Mouse (Mus musculus) G1E-ER4 (cell line): ENCODE results near the gene Ndufaf7. TPM values are rescaled to one million over a fixed set of nuclear protein-coding genes. Genes with fewer than 3 reads are reported as not detected.

Source experiments
- GATA1 ChIP-seq: IDR thresholded peaks from one replicate; pipeline ENCODE4 v1.8.0; 2012; ENCODE audit warnings: low read length, inconsistent platforms
- polyA plus RNA-seq: library from polyadenylated mRNA; stranded (reverse); fragments of >175 nt; gene quantifications from 2 replicates; pipeline ENCODE4 v1.2.3, GENCODE M21; 2012

Gene Ndufaf7
- polyA plus RNA-seq, 1 experiment = 1.1 TPM

DNA sequence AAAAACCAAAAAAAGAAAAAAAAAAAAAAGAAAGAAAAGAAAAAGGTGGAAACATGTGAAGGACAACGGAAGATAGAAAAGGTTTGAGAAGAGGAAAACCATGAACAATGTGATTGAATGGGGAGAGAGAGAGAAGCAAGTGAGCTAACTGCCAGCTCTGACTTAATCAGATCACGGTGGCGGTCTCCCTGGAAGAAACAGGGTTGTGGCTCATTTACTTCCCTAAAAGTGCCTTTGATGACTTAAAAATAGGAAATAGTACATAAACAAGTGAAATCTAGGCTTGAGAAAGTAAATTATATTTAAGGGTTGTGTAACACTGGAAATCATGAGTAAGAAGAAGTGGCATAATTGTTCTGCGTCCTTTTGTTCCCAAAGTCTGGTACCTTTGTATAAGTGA, 2.0 kb downstream of the Ndufaf7 start:
- no peak for TF ChIP-seq GATA1

GRCm38 (mm10) chr17:78942579-78942978, 5.6 kb downstream of the Ndufaf7 start:
- TF ChIP-seq GATA1 = no peak

- TF ChIP-seq GATA1 = no peak
Observed at GRCm38 (mm10) chr17:78951225-78951624, 14.3 kb downstream of the Ndufaf7 start.

DNA sequence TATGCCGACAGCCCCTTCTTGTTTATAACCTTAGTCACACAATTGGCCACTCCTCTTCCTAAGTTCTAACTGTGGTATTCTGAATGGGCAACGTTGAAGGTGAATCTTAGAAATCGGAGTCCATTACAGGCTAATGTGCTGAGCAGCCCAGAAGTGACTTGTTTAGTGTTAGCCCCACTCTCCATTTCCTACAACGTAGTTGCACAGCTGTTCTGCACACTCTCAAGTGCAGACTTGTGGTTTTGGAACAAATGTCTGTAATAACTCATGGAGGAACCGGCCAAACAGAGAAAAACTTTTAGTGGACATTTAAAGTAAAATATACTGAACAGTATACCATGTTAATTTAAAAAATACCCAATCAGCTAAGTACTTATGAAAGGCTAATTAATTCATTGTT, 15.1 kb downstream of the Ndufaf7 start:
- TF ChIP-seq GATA1 = no peak

- TF ChIP-seq GATA1 = no peak
Observed at GRCm38 (mm10) chr17:78953240-78953639, 16.3 kb downstream of the Ndufaf7 start.

- no peak for TF ChIP-seq GATA1
Observed at GRCm38 (mm10) chr17:78959473-78959872, 22.5 kb downstream of the Ndufaf7 start.

DNA sequence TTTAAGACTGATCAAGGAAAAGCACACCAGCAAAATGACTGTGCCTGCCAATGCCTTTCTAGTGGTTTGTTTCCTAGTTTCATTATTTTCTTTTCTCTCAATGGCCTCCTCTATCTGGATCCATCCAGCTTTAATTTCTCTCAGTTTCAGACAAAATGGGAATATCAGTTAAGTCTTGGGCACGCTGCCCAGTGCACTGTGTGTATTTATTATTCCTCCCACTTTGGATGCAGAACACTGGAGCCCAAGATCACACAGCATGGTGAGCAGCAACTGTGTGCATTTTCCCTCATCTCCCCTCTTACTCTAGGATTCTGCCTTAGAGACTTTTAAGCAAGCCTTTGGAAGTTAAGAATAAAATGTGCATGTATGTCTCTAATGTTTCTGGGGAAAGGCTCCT, 27.5 kb downstream of the Ndufaf7 start:
- TF ChIP-seq GATA1 = no peak

GRCm38 (mm10) chr17:78966092-78966883, 29.4 kb downstream of the Ndufaf7 start:
- no peak for TF ChIP-seq GATA1

GRCm38 (mm10) chr17:78968500-78968899, 31.6 kb downstream of the Ndufaf7 start:
- no peak for TF ChIP-seq GATA1

DNA sequence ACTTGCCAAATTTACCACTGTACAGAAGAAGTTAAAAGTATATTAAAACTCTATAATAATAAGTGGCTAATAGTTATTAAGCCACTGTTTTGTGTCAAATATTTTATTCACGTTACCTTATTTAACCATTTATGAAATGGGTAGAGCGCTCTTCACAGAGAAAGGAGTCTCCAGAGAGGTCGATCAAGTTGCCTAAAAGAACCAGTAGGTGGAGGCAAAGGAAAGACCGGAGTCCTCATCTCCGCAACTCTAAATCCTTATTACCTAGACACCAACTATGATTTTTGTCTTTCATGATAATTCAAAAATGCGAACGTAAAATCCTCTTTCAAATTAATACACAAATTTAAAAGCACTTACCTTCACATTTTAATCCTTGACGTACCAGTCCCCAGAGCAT, 46.2 kb downstream of the Ndufaf7 start:
- no peak for TF ChIP-seq GATA1

DNA sequence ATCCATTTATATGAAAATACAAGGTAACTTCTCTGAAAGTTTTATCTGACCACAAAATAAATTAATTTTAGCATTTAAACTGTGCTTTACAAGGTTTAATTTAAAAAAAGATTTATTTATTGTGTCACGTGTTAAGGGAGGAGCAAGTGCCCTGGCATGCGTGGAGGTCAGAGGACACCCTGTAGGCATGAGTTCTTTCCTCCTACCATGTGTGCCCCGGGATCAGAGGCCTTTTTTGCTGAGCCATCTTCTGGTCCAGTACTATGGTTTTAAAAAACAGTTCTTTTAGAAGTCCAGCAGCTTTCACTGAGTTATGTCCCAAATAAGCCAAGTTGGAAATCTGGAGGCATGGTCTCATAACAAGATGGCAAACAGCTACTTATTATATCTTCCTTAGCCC, 46.8 kb downstream of the Ndufaf7 start:
- no peak for TF ChIP-seq GATA1

- TF ChIP-seq GATA1 = no peak
Observed at GRCm38 (mm10) chr17:78989015-78989414, 52.1 kb downstream of the Ndufaf7 start.

- no peak for TF ChIP-seq GATA1
Observed at GRCm38 (mm10) chr17:78991549-78991948, 54.6 kb downstream of the Ndufaf7 start.

DNA sequence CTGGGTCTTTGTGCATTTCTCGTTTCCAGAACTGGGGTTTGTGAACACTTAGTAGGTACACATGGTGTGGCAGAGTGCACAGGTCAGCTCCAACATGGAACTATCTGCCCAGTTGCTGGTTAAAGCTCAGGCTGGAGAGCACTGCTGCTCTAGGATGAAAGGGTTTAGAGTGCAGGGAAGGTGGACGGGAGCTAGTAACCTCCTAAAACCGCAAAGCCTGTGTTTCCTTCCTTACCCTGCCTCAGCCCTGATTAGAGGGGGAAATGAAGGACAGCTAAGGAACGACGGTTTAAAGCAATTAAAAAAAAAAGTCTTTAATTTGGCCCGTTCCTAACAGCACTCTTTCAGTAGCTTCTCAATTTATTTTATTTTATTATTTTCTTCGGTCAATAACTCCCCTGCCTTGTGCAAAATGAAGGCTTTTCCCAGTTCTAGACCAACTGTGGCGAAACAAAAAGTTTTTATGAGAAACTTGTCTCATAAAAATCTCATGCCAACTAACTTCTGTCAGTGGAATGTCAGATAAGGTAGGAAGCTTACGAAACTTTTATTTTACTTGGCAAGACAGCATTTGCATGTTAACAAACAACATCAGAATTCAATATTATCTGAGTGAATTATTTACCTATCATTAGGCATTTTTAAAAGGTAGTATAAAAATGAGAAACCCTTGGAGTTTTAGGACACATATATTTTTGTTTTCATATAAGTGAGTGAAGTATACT, 55.5 kb downstream of the Ndufaf7 start:
- TF ChIP-seq GATA1 = no peak

DNA sequence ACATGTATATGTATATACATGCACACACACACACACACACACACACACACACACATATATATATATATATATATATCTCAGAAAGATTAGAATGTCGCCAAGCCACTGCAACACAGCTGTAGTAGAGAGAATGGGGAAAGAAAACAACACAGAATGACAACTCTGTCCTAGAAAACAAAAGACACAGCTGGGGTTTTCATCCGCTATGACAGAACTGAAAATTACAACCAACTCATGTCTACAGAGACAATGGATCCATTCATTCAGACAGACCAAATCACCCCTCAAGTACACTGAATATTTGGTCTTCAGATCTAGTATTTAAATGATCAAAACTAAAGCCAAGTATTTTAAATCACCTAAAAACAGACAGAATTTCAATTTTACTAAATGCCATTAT, 56.7 kb downstream of the Ndufaf7 start:
- TF ChIP-seq GATA1 = no peak

DNA sequence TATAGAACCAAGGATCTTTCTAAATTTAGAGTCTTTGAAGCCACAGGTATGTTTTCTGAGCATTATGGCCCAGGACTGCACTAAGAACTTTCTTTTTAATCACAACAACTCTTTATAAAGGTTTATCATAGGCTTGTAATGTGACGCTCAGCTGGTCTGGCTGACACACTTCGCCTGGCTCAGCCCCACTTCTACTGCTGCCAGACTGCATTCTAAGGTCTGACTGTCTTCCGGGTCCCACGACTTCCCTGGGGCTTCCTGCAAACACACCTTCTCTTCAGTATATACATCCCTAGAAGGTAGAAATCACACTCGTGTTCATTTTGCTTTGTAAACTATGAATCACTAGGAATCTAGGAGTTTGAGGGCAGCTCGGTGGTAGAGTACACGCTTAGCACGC, 57.4 kb downstream of the Ndufaf7 start:
- no peak for TF ChIP-seq GATA1
